Mouse (Mus musculus): ENCODE measurements at regions not wholly inside any gene's neighbourhood (a gene's known extent, or its start where the extent isn't known, plus 50 kb on each side); places are given as distances from the start of the nearest gene placed in this dataset.

- no peak for TF ChIP-seq EP300 (IDR thresholded peaks at IDR 0.05; ENCODE audit: low read depth)
- no peak for TF ChIP-seq CTCF (IDR thresholded peaks at IDR 0.05; ENCODE audit: low read depth)
Observed at GRCm38 (mm10) chr1:61316261-61316660, 322.4 kb upstream of the Pard3b start.
